ENCODE assay signal across 13 mouse cellular contexts in the genomic region with DNA sequence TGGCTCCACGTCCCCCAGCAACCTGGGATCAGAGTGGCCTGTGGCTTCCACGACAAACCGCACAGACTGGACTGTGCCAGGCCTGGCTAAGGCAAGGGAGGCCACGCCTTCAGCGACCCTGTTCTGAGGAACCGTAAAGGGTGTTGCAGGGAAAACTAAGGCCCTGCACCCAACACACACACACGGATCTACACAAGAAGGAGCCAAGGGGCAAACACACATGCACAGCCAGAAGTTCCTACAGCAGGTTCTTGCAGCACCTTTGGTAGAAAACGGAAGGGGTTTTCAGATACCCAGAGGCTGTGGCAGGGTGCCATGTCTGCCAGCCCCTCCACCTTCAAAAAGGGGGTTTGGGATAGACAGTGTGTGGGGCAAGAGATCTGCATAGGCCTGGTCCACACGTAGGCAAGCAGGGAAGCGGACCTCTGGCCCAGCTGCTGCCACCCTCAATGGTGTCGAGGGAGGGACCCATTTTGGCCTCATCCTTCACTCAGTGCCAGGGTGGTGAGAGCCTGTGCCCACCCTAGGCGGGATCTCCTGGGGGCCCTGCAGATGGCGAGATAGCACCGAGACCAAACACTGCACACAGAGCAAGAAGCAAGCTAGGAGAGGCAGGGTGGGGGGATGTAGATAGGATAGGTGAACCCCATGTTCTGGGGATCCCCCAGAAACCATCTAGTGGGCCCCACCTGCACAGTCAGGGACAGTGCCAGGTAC. TPM values are rescaled to one million over a fixed set of nuclear protein-coding genes. Genes with fewer than 3 reads are reported as not detected.
A peak's percentile ranks its signal among the peaks of the same experiment; 100 is the strongest.
DNase-seq lines count a peak whose midpoint lies in the region; ATAC-seq and TF ChIP-seq lines count a peak whose summit lies in the region.
"Had no signal": no experiment of that assay in that cellular context is flagged by ENCODE, and none has a peak within 500 bp of the region (broad histone marks: within the 10 kb centered on the region; RNA-seq: fewer than 3 reads in every experiment).

No protein-coding gene starts in this region.

- WGBS in hindbrain, embryonic 10.5 days: 91% methylated on average over 14 of the region's 14 CpGs
- 91% methylated on average over 14 of the region's 14 CpGs for WGBS in hindbrain, embryonic 11.5 days
- 86% methylated on average over 14 of the region's 14 CpGs for WGBS in midbrain, embryonic 16.5 days

- H3K27me3 ChIP-seq in hindbrain, embryonic 10.5 days (ENCODE audit: insufficient read depth, poor library complexity, severe bottlenecking): no peaks in the 10 kb centered on the region
- H3K27me3 ChIP-seq in hindbrain, embryonic 11.5 days (ENCODE audit: control insufficient read depth, insufficient read depth, low read length): no peaks in the 10 kb centered on the region
- no peaks in the 10 kb centered on the region for H3K27me3 ChIP-seq in MEL (ENCODE audit: control insufficient read depth in 1 of 2, insufficient read depth in 2 of 2, low read length in 2 of 2)
- H3K27me3 ChIP-seq in midbrain, embryonic 16.5 days (ENCODE audit: control insufficient read depth, insufficient read depth, low read depth, low read length): no peaks in the 10 kb centered on the region

- no peak for ATAC-seq in hindbrain, embryonic 11.5 days (ENCODE audit: low FRiP score)
- peak; percentile 12; the same call in 1 of the 2 replicates for ATAC-seq in midbrain, embryonic 16.5 days

- H3K4me3 ChIP-seq in hindbrain, embryonic 10.5 days: no peak overlapping the region
- no peak overlapping the region for H3K4me3 ChIP-seq in hindbrain, embryonic 11.5 days (ENCODE audit: low read depth, low read length)
- no peak overlapping the region for H3K4me3 ChIP-seq in MEL (ENCODE audit: control insufficient read depth in 1 of 2, insufficient read depth in 1 of 2, low read depth in 2 of 2, low read length in 2 of 2)
- H3K4me3 ChIP-seq in midbrain, embryonic 16.5 days (ENCODE audit: low read depth, low read length): no peak overlapping the region

- TF ChIP-seq POLR2A in MEL (IDR thresholded peaks at IDR 0.05; ENCODE audit: control insufficient read depth in 1 of 2, insufficient read depth in 1 of 2, low read depth in 1 of 2, low read length in 2 of 2, poor library complexity in 1 of 2): no peak

- no peak for TF ChIP-seq RAD21 in MEL (IDR thresholded peaks at IDR 0.05; ENCODE audit: low read depth, low read length)

- no peak overlapping the region for H3K4me2 ChIP-seq in hindbrain, embryonic 11.5 days (replicated peaks; ENCODE audit: low read depth, low read length)
- H3K4me2 ChIP-seq in midbrain, embryonic 16.5 days (ENCODE audit: low read length): no peak overlapping the region

- H3K9ac ChIP-seq in hindbrain, embryonic 11.5 days (ENCODE audit: low read depth, low read length): no peak overlapping the region
- no peak overlapping the region for H3K9ac ChIP-seq in MEL (ENCODE audit: control insufficient read depth, low read depth, low read length, poor library complexity, severe bottlenecking)
- peak overlapping the region; percentile 37 for H3K9ac ChIP-seq in midbrain, embryonic 16.5 days (ENCODE audit: low read depth, low read length)

- peaks cover 67% of the 10 kb centered on the region for H3K36me3 ChIP-seq in hindbrain, embryonic 10.5 days
- H3K36me3 ChIP-seq in hindbrain, embryonic 11.5 days (ENCODE audit: control insufficient read depth, insufficient read depth, low read length): 0 out of 2 replicates have a peak, but pooled peaks cover 2% of the 10 kb centered on the region
- H3K36me3 ChIP-seq in MEL (ENCODE audit: control insufficient read depth in 1 of 2, insufficient read depth in 2 of 2, low read length in 2 of 2): peaks cover 0 to 25% of the 10 kb centered on the region in 2 experiments; a peak in 3 of 4 replicates
- H3K36me3 ChIP-seq in midbrain, embryonic 16.5 days (ENCODE audit: control insufficient read depth, insufficient read depth, low read length): peaks cover 13% of the 10 kb centered on the region

- TF ChIP-seq EP300 in MEL (IDR thresholded peaks at IDR 0.05; ENCODE audit: low read depth in 1 of 2, low read length in 2 of 2): no peak

- H3K4me1 ChIP-seq in hindbrain, embryonic 10.5 days (replicated peaks): peaks cover 71% of the 10 kb centered on the region
- peaks cover 7% of the 10 kb centered on the region for H3K4me1 ChIP-seq in hindbrain, embryonic 11.5 days (replicated peaks; ENCODE audit: control insufficient read depth, insufficient read depth, low read length)
- H3K4me1 ChIP-seq in MEL (ENCODE audit: control insufficient read depth in 1 of 2, insufficient read depth in 2 of 2, low read length in 2 of 2): peaks cover 18 to 19% of the 10 kb centered on the region in 2 experiments; a peak in 3 of 4 replicates
- H3K4me1 ChIP-seq in midbrain, embryonic 16.5 days (ENCODE audit: control insufficient read depth, insufficient read depth, low read length): peaks cover 55% of the 10 kb centered on the region

- TF ChIP-seq CTCF in MEL (IDR thresholded peaks at IDR 0.05 in 2 of 3, conservative IDR thresholded peaks at IDR 0.05 in 1 of 3; ENCODE audit: control insufficient read depth in 1 of 3, insufficient read depth in 1 of 3, low read depth in 2 of 3, low read length in 3 of 3, poor library complexity in 1 of 3, severe bottlenecking in 1 of 3): no peak

- DNase-seq in hindbrain, embryonic 10.5 days (ENCODE audit: low spot score): no peak
- no peak for DNase-seq in hindbrain, embryonic 11.5 days (ENCODE audit: low spot score)
- no peak for DNase-seq in MEL (ENCODE audit: low read depth, low spot score)
- peak; percentile 48 to 56 for DNase-seq in cerebellum, postnatal 25 days
- no peak for DNase-seq in kidney, postnatal 10 days
- DNase-seq in retina, embryonic 14.5 days (ENCODE audit: low spot score): no peak
- DNase-seq: heart, postnatal 14 days; kidney, adult 18-20 months; left cerebral cortex, postnatal 4 days; right cerebral cortex, adult 18-20 months; thymus, postnatal 4 days had no signal

- no peaks in the 10 kb centered on the region for H3K9me3 ChIP-seq in hindbrain, embryonic 10.5 days
- no peaks in the 10 kb centered on the region for H3K9me3 ChIP-seq in hindbrain, embryonic 11.5 days (ENCODE audit: control insufficient read depth, low read length)
- H3K9me3 ChIP-seq in MEL (replicated peaks; ENCODE audit: insufficient read depth, low read length): no peaks in the 10 kb centered on the region
- H3K9me3 ChIP-seq in midbrain, embryonic 16.5 days (replicated peaks; ENCODE audit: control insufficient read depth, low read length, poor library complexity, severe bottlenecking): no peaks in the 10 kb centered on the region

- H3K27ac ChIP-seq in hindbrain, embryonic 10.5 days: 0 out of 2 replicates have a peak overlapping the region, but pooled peaks have one; percentile 4
- no peak overlapping the region for H3K27ac ChIP-seq in hindbrain, embryonic 11.5 days (ENCODE audit: low read depth, low read length)
- no peak overlapping the region for H3K27ac ChIP-seq in MEL (ENCODE audit: control insufficient read depth, low read depth, low read length)
- no peak overlapping the region for H3K27ac ChIP-seq in midbrain, embryonic 16.5 days (ENCODE audit: low read length)

- peaks cover 1% of the 10 kb centered on the region for H3K79me2 ChIP-seq in MEL (ENCODE audit: control insufficient read depth, insufficient read depth, low read length, poor library complexity)

TF ChIP-seq in MEL, 35 proteins besides CTCF, POLR2A, EP300 and RAD21:
- TF ChIP-seq POLR2AphosphoS2 (IDR thresholded peaks at IDR 0.05; ENCODE audit: low read length): peak; percentile 30; the same call in 1 of the 2 replicates
- TF ChIP-seq ZC3H11A (IDR thresholded peaks at IDR 0.05; ENCODE audit: low read depth, low read length): no peak
TF ChIP-seq in MEL: peak in this region for 1.

RNA-seq across cellular contexts. Expression of a gene that starts 6.8 kb away (rescaled TPM):
- 0.14 and 0.17 TPM in 2 replicates for polyA plus RNA-seq in hindbrain, embryonic 10.5 days (2016; fragmentation: Nextera tagmentation; extraction: Ambion mirVana)
- polyA plus RNA-seq in hindbrain, embryonic 11.5 days (2014; fragmentation: Nextera tagmentation; extraction: Ambion mirVana): 0.26 TPM in 1 of 2 replicates, not detected in the other
- total RNA-seq in MEL (2012; rRNA removed): 0.23 TPM in 1 of 2 replicates, not detected in the other
- polyA plus RNA-seq in MEL (2012; ENCODE audit: insufficient read depth in 1 of 2, insufficient read length in 2 of 2, low read depth in 1 of 2, low replicate concordance in 2 of 2, missing spikeins in 1 of 2): not detected
- polyA plus RNA-seq in midbrain, embryonic 16.5 days (2015; fragmentation: Nextera tagmentation; extraction: Ambion mirVana): 0.74 and 1.3 TPM in 2 replicates
- polyA plus RNA-seq: liver, embryonic 16.5 days had no signal

RNA-seq across cellular contexts. Expression of a gene that starts 7.3 kb away (rescaled TPM):
- polyA plus RNA-seq in hindbrain, embryonic 10.5 days (2016; fragmentation: Nextera tagmentation; extraction: Ambion mirVana): 20.7 and 26.1 TPM in 2 replicates
- 10.8 and 14.4 TPM in 2 replicates for polyA plus RNA-seq in hindbrain, embryonic 11.5 days (2014; fragmentation: Nextera tagmentation; extraction: Ambion mirVana)
- 21.7 and 25.1 TPM in 2 replicates for total RNA-seq in MEL (2012; rRNA removed)
- polyA plus RNA-seq in MEL (2012; ENCODE audit: insufficient read depth in 1 of 2, insufficient read length in 2 of 2, low read depth in 1 of 2, low replicate concordance in 2 of 2, missing spikeins in 1 of 2): 10 to 100 TPM in 1 of 2 experiments, not detected in 1; 43.6 TPM
- polyA plus RNA-seq in midbrain, embryonic 16.5 days (2015; fragmentation: Nextera tagmentation; extraction: Ambion mirVana): 73.2 and 73.7 TPM in 2 replicates

RNA-seq across cellular contexts. Expression of a gene that starts 22.7 kb away (rescaled TPM):
- 2.2 and 4.6 TPM in 2 replicates for polyA plus RNA-seq in hindbrain, embryonic 10.5 days (2016; fragmentation: Nextera tagmentation; extraction: Ambion mirVana)
- 1.5 and 1.7 TPM in 2 replicates for polyA plus RNA-seq in hindbrain, embryonic 11.5 days (2014; fragmentation: Nextera tagmentation; extraction: Ambion mirVana)
- 0.03 and 0.04 TPM in 2 replicates for total RNA-seq in MEL (2012; rRNA removed)
- under 1 TPM in 1 of 2 experiments, not detected in 1; 0.33 TPM for polyA plus RNA-seq in MEL (2012; ENCODE audit: insufficient read depth in 1 of 2, insufficient read length in 2 of 2, low read depth in 1 of 2, low replicate concordance in 2 of 2, missing spikeins in 1 of 2)
- 55.0 and 62.1 TPM in 2 replicates for polyA plus RNA-seq in midbrain, embryonic 16.5 days (2015; fragmentation: Nextera tagmentation; extraction: Ambion mirVana)

RNA-seq across cellular contexts. Expression of a gene that starts 49.6 kb away (rescaled TPM):
- 68.0 and 83.0 TPM in 2 replicates for polyA plus RNA-seq in hindbrain, embryonic 10.5 days (2016; fragmentation: Nextera tagmentation; extraction: Ambion mirVana)
- polyA plus RNA-seq in hindbrain, embryonic 11.5 days (2014; fragmentation: Nextera tagmentation; extraction: Ambion mirVana): 61.8 and 71.9 TPM in 2 replicates
- 14.7 and 19.5 TPM in 2 replicates for total RNA-seq in MEL (2012; rRNA removed)
- polyA plus RNA-seq in MEL (2012; ENCODE audit: insufficient read depth in 1 of 2, insufficient read length in 2 of 2, low read depth in 1 of 2, low replicate concordance in 2 of 2, missing spikeins in 1 of 2): 10 to 100 TPM in 1 of 2 experiments, not detected in 1; 30.0 TPM
- 69.0 and 76.5 TPM in 2 replicates for polyA plus RNA-seq in midbrain, embryonic 16.5 days (2015; fragmentation: Nextera tagmentation; extraction: Ambion mirVana)

Comparison
In these comparisons a context has a peak if more than half of its experiments do, and no peak if none do; other contexts are left out.
1. DNase-seq: peak in cerebellum, postnatal 25 days (2 of 2); none in hindbrain, embryonic 10.5 days (single experiment), hindbrain, embryonic 11.5 days (single experiment), MEL (single experiment), kidney, postnatal 10 days (single experiment) and retina, embryonic 14.5 days (single experiment).